Mouse (Mus musculus) liver, embryonic 13.5 days (tissue): Measurements from ENCODE around the gene Tex36. TPM values are rescaled to one million over a fixed set of nuclear protein-coding genes. Genes with fewer than 3 reads are reported as not detected.

Source experiments
- ATAC-seq: fragments of 200-750 bp; cut with Nextera tagmentation; 2 replicates; pipeline ENCODE4 v1.8.0; 2017; ENCODE audit warnings: low read depth, mild to moderate bottlenecking, moderate number of reproducible peaks, moderate library complexity
- DNase-seq: peaks from one replicate; pipeline ENCODE4 v3.0.0; 2022
- H3K27ac ChIP-seq: fragments of 300-500 bp; sonication (generic); 2 replicates; pipeline ENCODE4 v1.5.1; 2015; ENCODE audit warnings: moderate library complexity, mild to moderate bottlenecking, inconsistent platforms
- H3K27me3 ChIP-seq: fragments of 300-500 bp; sonication (generic); 2 replicates; pipeline ENCODE4 v1.6.1; 2015; ENCODE audit warnings: mild to moderate bottlenecking, inconsistent platforms
- H3K36me3 ChIP-seq: fragments of 300-500 bp; sonication (generic); 2 replicates; pipeline ENCODE4 v1.6.1; 2015; ENCODE audit warnings: mild to moderate bottlenecking, inconsistent platforms
- H3K4me1 ChIP-seq: fragments of 300-500 bp; sonication (generic); replicated peaks from 2 replicates; pipeline ENCODE4 v1.6.1; 2015; ENCODE audit warnings: inconsistent platforms
- H3K4me2 ChIP-seq: fragments of 300-500 bp; sonication (generic); 2 replicates; pipeline ENCODE4 v1.6.1; 2015; ENCODE audit warnings: inconsistent platforms, mild to moderate bottlenecking, moderate library complexity
- H3K4me3 ChIP-seq: fragments of 300-500 bp; sonication (generic); replicated peaks from 2 replicates; pipeline ENCODE4 v1.5.1; 2015; ENCODE audit warnings: mild to moderate bottlenecking, inconsistent platforms
- H3K9ac ChIP-seq: fragments of 300-500 bp; sonication (generic); 2 replicates; pipeline ENCODE4 v1.6.1; 2015; ENCODE audit warnings: mild to moderate bottlenecking, inconsistent platforms
- H3K9me3 ChIP-seq: fragments of 300-500 bp; sonication (generic); replicated peaks from 2 replicates; pipeline ENCODE4 v1.6.1; 2016; ENCODE audit warnings: inconsistent platforms
- WGBS: fragments of 180-500 bp; shearing (Covaris S2); methylation state at CpG from one replicate; pipeline ENCODE4 v1.1.7; 2015; ENCODE audit not compliant: insufficient replicate concordance; 5-methylcytosine and 5-hydroxymethylcytosine counted together
- polyA plus RNA-seq: library from polyadenylated mRNA; unstranded; fragments of >200 nt; fragmentation: Nextera tagmentation; extraction: Ambion mirVana; gene quantifications from 2 replicates; pipeline ENCODE4 v1.2.1, GENCODE M21; 2015

Tex36 gene
- polyA plus RNA-seq, 1 experiment from 2014 or later: not detected

GRCm38 (mm10) chr7:133551000-133551399, 51.0 kb downstream of the Tex36 start:
- Histone ChIP-seq H3K4me2 (no peak overlapping the region), H3K4me1 (peaks cover 28% of the 10 kb centered on the region), H3K9ac (no peak overlapping the region), H3K27ac (no peak overlapping the region), H3K36me3 (no peaks in the 10 kb centered on the region), H3K4me3 (no peak overlapping the region), H3K27me3 (no peaks in the 10 kb centered on the region), H3K9me3 (no peaks in the 10 kb centered on the region)
- 36% methylated on average over 2 of the region's 2 CpGs for WGBS
- DNase-seq (peak; percentile 38), ATAC-seq (peak; percentile 57; the same call in 1 of the 2 replicates)

- no peaks in the 10 kb centered on the region for H3K36me3 ChIP-seq
- 64% methylated on average over 4 of the region's 4 CpGs for WGBS
Measured at GRCm38 (mm10) chr7:133548434-133548833, 53.5 kb downstream of the Tex36 start.

DNA sequence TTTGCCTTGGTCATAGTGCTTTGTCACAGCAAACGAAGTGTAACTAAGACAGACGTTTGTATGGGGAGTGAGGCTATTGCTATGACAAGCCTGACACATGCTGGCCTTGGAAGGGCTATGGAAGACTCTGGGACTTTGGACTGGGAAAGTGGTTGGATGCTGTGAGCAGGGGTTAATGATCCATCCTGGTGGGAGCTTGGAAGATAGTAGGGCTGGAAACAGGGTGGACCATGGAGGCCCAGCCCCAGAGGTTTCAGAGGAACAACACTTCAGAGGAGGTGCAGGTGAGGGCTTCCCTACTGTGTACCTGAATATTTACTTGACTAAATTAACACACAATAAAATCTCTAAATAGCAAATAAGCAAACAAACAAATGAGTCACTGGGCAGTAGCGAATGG, 56.3 kb downstream of the Tex36 start:
- Histone ChIP-seq H3K9ac (no peak overlapping the region), H3K4me1 (no peaks in the 10 kb centered on the region), H3K4me3 (no peak overlapping the region), H3K27ac (no peak overlapping the region), H3K9me3 (no peaks in the 10 kb centered on the region), H3K27me3 (no peaks in the 10 kb centered on the region), H3K36me3 (no peaks in the 10 kb centered on the region), H3K4me2 (no peak overlapping the region)
- ATAC-seq: no peak
- WGBS: 59% methylated on average over 3 of the region's 3 CpGs
- DNase-seq: no peak

More at GRCm38 (mm10) chr7:133548434-133548833, 53.5 kb downstream of the Tex36 start:
- H3K27me3 ChIP-seq: no peaks in the 10 kb centered on the region
- ATAC-seq: no peak
- peaks cover 26% of the 10 kb centered on the region for H3K4me1 ChIP-seq
- H3K9ac ChIP-seq: no peak overlapping the region
- no peak for DNase-seq
- no peaks in the 10 kb centered on the region for H3K9me3 ChIP-seq
- H3K4me2 ChIP-seq: no peak overlapping the region
- H3K27ac ChIP-seq: no peak overlapping the region
- H3K4me3 ChIP-seq: no peak overlapping the region

DNA sequence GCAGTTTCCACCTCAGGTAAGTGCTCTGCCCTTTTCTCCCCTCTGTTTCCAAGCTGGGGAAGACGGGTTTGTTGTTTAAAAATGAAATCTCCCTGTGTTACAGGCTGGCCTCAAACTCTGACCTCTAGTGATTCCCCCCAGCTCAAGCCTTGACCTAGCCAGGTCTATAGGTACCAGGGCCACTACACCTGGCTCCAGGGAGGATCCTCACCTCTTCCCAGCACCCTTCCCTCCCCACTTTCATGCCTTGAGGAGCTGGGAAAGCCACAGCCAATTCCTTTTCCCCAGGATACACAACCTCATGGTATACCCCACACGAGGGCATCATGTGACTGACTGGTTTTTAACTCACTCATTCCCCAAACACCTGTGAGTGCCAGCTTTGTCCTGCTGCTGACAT, 57.0 kb downstream of the Tex36 start:
- H3K4me1 ChIP-seq: no peaks in the 10 kb centered on the region
- no peak overlapping the region for H3K4me2 ChIP-seq
- 50% methylated on average over 2 of the region's 2 CpGs for WGBS
- no peak overlapping the region for H3K27ac ChIP-seq
- no peaks in the 10 kb centered on the region for H3K36me3 ChIP-seq
- DNase-seq (no peak), ATAC-seq (no peak)
- no peaks in the 10 kb centered on the region for H3K9me3 ChIP-seq
- H3K27me3 ChIP-seq: no peaks in the 10 kb centered on the region
- no peak overlapping the region for H3K4me3 ChIP-seq
- no peak overlapping the region for H3K9ac ChIP-seq

GRCm38 (mm10) chr7:133543131-133543530, 58.8 kb downstream of the Tex36 start:
- Histone ChIP-seq H3K9ac (no peak overlapping the region), H3K36me3 (no peaks in the 10 kb centered on the region), H3K9me3 (no peaks in the 10 kb centered on the region), H3K4me3 (no peak overlapping the region), H3K4me2 (no peak overlapping the region), H3K4me1 (no peaks in the 10 kb centered on the region), H3K27ac (no peak overlapping the region), H3K27me3 (no peaks in the 10 kb centered on the region)
- ATAC-seq (no peak), DNase-seq (no peak)
- 79% methylated on average over 4 of the region's 4 CpGs for WGBS

DNA sequence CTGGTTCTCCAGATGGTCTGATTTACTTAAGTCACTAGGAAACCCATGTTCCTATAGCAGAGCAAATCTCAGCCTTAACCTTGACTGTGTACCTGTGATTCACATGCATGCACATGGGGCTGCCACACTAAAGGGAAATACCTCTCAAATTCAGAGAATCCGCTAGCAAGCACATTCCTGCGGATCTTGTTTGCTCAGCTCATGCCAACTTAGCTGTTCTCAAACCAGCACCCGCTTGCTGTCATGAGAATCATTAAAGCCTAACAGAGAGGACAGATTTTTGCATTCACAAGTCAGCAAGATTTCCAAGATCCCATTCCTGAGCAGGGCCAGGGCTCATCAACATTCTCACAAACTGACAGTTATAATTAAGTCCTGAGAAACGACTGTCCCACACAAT, 64.6 kb downstream of the Tex36 start:
- H3K36me3 ChIP-seq: no peaks in the 10 kb centered on the region
- WGBS: 53% methylated on average over 4 of the region's 4 CpGs
- H3K9me3 ChIP-seq: no peaks in the 10 kb centered on the region
- no peaks in the 10 kb centered on the region for H3K4me1 ChIP-seq
- DNase-seq (no peak), ATAC-seq (no peak)
- H3K4me2 ChIP-seq: no peak overlapping the region
- no peaks in the 10 kb centered on the region for H3K27me3 ChIP-seq
- H3K27ac ChIP-seq: no peak overlapping the region
- H3K9ac ChIP-seq: no peak overlapping the region
- no peak overlapping the region for H3K4me3 ChIP-seq

Other genes with a start within 250 kb of the Tex36 start
- 10.7 and 13.8 TPM in 2 replicates for gene Edrf1, start 35.4 kb upstream of the Tex36 start, polyA plus RNA-seq
- gene Mmp21, start 77.9 kb upstream of the Tex36 start, polyA plus RNA-seq: 0.09 TPM in 1 of 2 replicates, not detected in the other
- gene Bccip, start 107.2 kb upstream of the Tex36 start, polyA plus RNA-seq: 121 and 142 TPM in 2 replicates
- gene Uros, start 107.9 kb upstream of the Tex36 start, polyA plus RNA-seq: 184 and 196 TPM in 2 replicates
- not detected in 2 replicates for gene Fank1, start 174.7 kb upstream of the Tex36 start, polyA plus RNA-seq
- gene Dhx32, start 180.6 kb upstream of the Tex36 start, polyA plus RNA-seq: 13.1 and 15.4 TPM in 2 replicates